Mouse (Mus musculus) embryo, embryonic 10.5 days (tissue): Measurements from ENCODE around the gene Pcif1.

ENCODE experiments used
- DNase-seq: peaks from one replicate; pipeline ENCODE4 v3.0.0-alpha.2; 2015; ENCODE audit warnings: low spot score

Gene Pcif1

GRCm38 (mm10) chr2:164923291-164923690 lies 44.2 kb downstream of the Pcif1 start:
- DNase-seq: no peak

GRCm38 (mm10) chr2:164924100-164924857 lies 45.2 kb downstream of the Pcif1 start:
- peak; percentile 85 for DNase-seq

GRCm38 (mm10) chr2:164930706-164931581 lies 51.8 kb downstream of the Pcif1 start:
- DNase-seq: no peak

GRCm38 (mm10) chr2:164933534-164933933 lies 54.4 kb downstream of the Pcif1 start:
- DNase-seq: no peak

GRCm38 (mm10) chr2:164935991-164936390 lies 56.9 kb downstream of the Pcif1 start:
- no peak for DNase-seq

GRCm38 (mm10) chr2:164938146-164939091 lies 59.3 kb downstream of the Pcif1 start:
- DNase-seq: peak; percentile 64

- no peak for DNase-seq
Measured at GRCm38 (mm10) chr2:164939106-164939505, 60.0 kb downstream of the Pcif1 start.

GRCm38 (mm10) chr2:164940140-164940830 lies 61.2 kb downstream of the Pcif1 start, which contains the start of gene Mmp9:
TSS of gene Mmp9 (plus strand) at chr2:164940780.
- peak; percentile 61 for DNase-seq

- no peak for DNase-seq
Measured at GRCm38 (mm10) chr2:164942692-164943290, 63.7 kb downstream of the Pcif1 start.
